ENCODE assay signal across 7 mouse cellular contexts in the genomic region with DNA sequence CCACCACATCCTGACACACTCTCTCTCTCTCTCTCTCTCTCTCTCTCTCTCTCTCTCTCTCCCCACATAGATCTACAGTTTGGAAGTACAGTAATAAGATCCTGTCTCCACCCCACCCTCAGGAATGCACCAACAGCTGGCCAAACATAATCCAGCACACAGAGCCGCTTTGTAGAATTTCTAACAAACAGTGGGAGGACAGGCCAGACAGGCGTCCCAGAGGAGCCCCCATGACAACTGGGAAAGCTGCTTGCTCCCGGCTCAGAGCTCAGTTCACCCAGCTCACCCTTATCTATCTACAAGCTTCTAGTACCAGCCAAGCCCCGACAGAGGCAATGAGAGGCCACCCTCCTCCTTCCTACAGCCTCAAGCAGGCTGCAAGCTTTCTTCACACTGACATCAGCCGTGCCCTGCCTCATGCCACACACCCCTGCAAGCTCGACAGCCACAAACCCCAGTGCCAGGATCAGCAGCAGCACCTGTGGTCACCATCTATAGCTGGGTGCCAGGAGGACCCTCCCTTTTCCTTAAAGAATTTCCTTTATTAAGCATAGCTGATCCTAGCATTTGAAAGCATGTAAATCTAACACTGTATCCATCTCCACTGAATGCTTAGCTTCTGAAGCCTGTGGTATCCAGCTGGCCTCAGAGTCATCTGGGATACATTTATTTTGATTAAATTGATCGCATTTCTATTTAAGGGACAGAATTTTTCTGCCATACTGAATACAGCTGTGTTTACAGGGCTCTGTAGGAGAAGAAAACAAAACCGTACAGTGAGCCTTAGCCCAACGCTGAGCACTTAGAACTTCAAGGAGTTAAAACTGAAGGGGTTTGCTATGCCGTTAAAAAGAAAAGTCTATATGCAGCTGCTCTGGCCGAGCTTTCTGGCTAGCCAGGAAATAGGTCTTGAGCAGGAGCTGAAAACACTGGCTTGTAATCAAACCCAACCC.
A peak's percentile ranks its signal among the peaks of the same experiment; 100 is the strongest.
DNase-seq lines count a peak whose midpoint lies in the region; ATAC-seq and TF ChIP-seq lines count a peak whose summit lies in the region.

No protein-coding gene starts in this region.

- peak; percentile 78 for ATAC-seq in heart, embryonic 11.5 days (replicated peaks; ENCODE audit: insufficient number of reproducible peaks, low FRiP score, low TSS enrichment)
- ATAC-seq in kidney, embryonic 14.5 days (ENCODE audit: low FRiP score, low TSS enrichment), result peak; percentile 88
- ATAC-seq in limb, embryonic 12.5 days (ENCODE audit: insufficient number of reproducible peaks, insufficient read depth, low FRiP score, low TSS enrichment, low read depth), result peak; percentile 88
- ATAC-seq in midbrain, embryonic 12.5 days (ENCODE audit: low FRiP score, low read depth), result peak; percentile 4; the same call in 1 of the 2 replicates

- TF ChIP-seq POLR2A in embryonic fibroblast, embryonic 13.5 days (IDR thresholded peaks at IDR 0.05; ENCODE audit: low read depth, low read length), result no peak

- H3K36me3 ChIP-seq in heart, embryonic 11.5 days (ENCODE audit: control insufficient read depth, insufficient read depth, low read length), result no peaks in the 10 kb centered on the region
- H3K36me3 ChIP-seq in kidney, embryonic 14.5 days (ENCODE audit: control insufficient read depth, insufficient read depth, low read length), result no peaks in the 10 kb centered on the region
- no peaks in the 10 kb centered on the region for H3K36me3 ChIP-seq in limb, embryonic 12.5 days
- H3K36me3 ChIP-seq in midbrain, embryonic 12.5 days, result no peaks in the 10 kb centered on the region

- no peak for TF ChIP-seq CTCF in embryonic fibroblast, embryonic 13.5 days (IDR thresholded peaks at IDR 0.05; ENCODE audit: borderline replicate concordance, insufficient read depth, low read length)

- no peaks in the 10 kb centered on the region for H3K27me3 ChIP-seq in heart, embryonic 11.5 days (ENCODE audit: control insufficient read depth, insufficient read depth, low read length)
- no peaks in the 10 kb centered on the region for H3K27me3 ChIP-seq in kidney, embryonic 14.5 days (ENCODE audit: control insufficient read depth, insufficient read depth, low read length)
- no peaks in the 10 kb centered on the region for H3K27me3 ChIP-seq in limb, embryonic 12.5 days
- no peaks in the 10 kb centered on the region for H3K27me3 ChIP-seq in midbrain, embryonic 12.5 days

- 15% methylated on average over 11 of the region's 11 CpGs for WGBS in heart, embryonic 11.5 days (ENCODE audit: insufficient replicate concordance)
- WGBS in kidney, embryonic 14.5 days, result 15% methylated on average over 11 of the region's 11 CpGs
- 7% methylated on average over 11 of the region's 11 CpGs for WGBS in limb, embryonic 12.5 days
- 18% methylated on average over 11 of the region's 11 CpGs for WGBS in midbrain, embryonic 12.5 days

- H3K9ac ChIP-seq in heart, embryonic 11.5 days (ENCODE audit: low read depth, low read length), result peak overlapping the region; percentile 58; the same call in 1 of the 2 replicates
- H3K9ac ChIP-seq in kidney, embryonic 14.5 days (ENCODE audit: low read depth, low read length), result peak overlapping the region; percentile 12; the same call in 1 of the 2 replicates
- H3K9ac ChIP-seq in limb, embryonic 12.5 days (replicated peaks), result no peak overlapping the region
- peak overlapping the region; percentile 44 for H3K9ac ChIP-seq in midbrain, embryonic 12.5 days (replicated peaks)

- H3K27ac ChIP-seq in embryonic fibroblast, embryonic 13.5 days (ENCODE audit: insufficient read depth, low read length), result peak overlapping the region; percentile 89
- peak overlapping the region; percentile 94 for H3K27ac ChIP-seq in heart, embryonic 11.5 days (ENCODE audit: low read depth, low read length)
- peak overlapping the region; percentile 93 for H3K27ac ChIP-seq in kidney, embryonic 14.5 days (ENCODE audit: low read depth, low read length)
- peak overlapping the region; percentile 97 for H3K27ac ChIP-seq in limb, embryonic 12.5 days
- H3K27ac ChIP-seq in midbrain, embryonic 12.5 days (replicated peaks), result peak overlapping the region; percentile 93

- peak overlapping the region; percentile 63 for H3K4me2 ChIP-seq in heart, embryonic 11.5 days
- peak overlapping the region; percentile 44 for H3K4me2 ChIP-seq in kidney, embryonic 14.5 days (replicated peaks; ENCODE audit: low read depth, low read length)
- peak overlapping the region; percentile 53 for H3K4me2 ChIP-seq in limb, embryonic 12.5 days
- peak overlapping the region; percentile 48 for H3K4me2 ChIP-seq in midbrain, embryonic 12.5 days (replicated peaks)

- H3K4me3 ChIP-seq in embryonic fibroblast, embryonic 13.5 days (ENCODE audit: insufficient read depth, low read length), result peak overlapping the region; percentile 33
- H3K4me3 ChIP-seq in heart, embryonic 11.5 days (ENCODE audit: low read depth, low read length), result peak overlapping the region; percentile 25
- H3K4me3 ChIP-seq in kidney, embryonic 14.5 days (ENCODE audit: low read length), result peak overlapping the region; percentile 20; the same call in 1 of the 2 replicates
- H3K4me3 ChIP-seq in limb, embryonic 12.5 days (replicated peaks), result peak overlapping the region; percentile 20; the same call in 1 of the 2 replicates
- peak overlapping the region; percentile 24; the same call in 1 of the 2 replicates for H3K4me3 ChIP-seq in midbrain, embryonic 12.5 days

- H3K9me3 ChIP-seq in heart, embryonic 11.5 days (replicated peaks; ENCODE audit: control insufficient read depth, low read length), result no peaks in the 10 kb centered on the region
- no peaks in the 10 kb centered on the region for H3K9me3 ChIP-seq in kidney, embryonic 14.5 days (ENCODE audit: control insufficient read depth, low read length)
- H3K9me3 ChIP-seq in limb, embryonic 12.5 days, result no peaks in the 10 kb centered on the region
- no peaks in the 10 kb centered on the region for H3K9me3 ChIP-seq in midbrain, embryonic 12.5 days

- DNase-seq in cerebellum, adult 11 months, result peak; percentile 20
- peak; percentile 25 for DNase-seq in skeletal muscle tissue, adult 2 months (ENCODE audit: low read depth, low spot score)

- peaks cover 12% of the 10 kb centered on the region for H3K4me1 ChIP-seq in embryonic fibroblast, embryonic 13.5 days (ENCODE audit: control insufficient read depth, insufficient read depth, low read length)
- peaks cover 45% of the 10 kb centered on the region for H3K4me1 ChIP-seq in heart, embryonic 11.5 days (ENCODE audit: control insufficient read depth, insufficient read depth, low read length)
- H3K4me1 ChIP-seq in kidney, embryonic 14.5 days (ENCODE audit: control insufficient read depth, insufficient read depth, low read length), result peaks cover 44% of the 10 kb centered on the region
- H3K4me1 ChIP-seq in limb, embryonic 12.5 days (replicated peaks), result peaks cover 48% of the 10 kb centered on the region
- peaks cover 46% of the 10 kb centered on the region for H3K4me1 ChIP-seq in midbrain, embryonic 12.5 days

Comparison
In these comparisons a context has a peak if more than half of its experiments do, and no peak if none do; other contexts are left out.
1. Peak in every context shown above with its lines: DNase-seq, ATAC-seq, H3K4me3 ChIP-seq and H3K27ac ChIP-seq.
2. ATAC-seq: peak in every context shown above with its lines; median percentile 88 in kidney, embryonic 14.5 days; 88 in limb, embryonic 12.5 days; 78 in heart, embryonic 11.5 days; 4 in midbrain, embryonic 12.5 days.